Mouse (Mus musculus) cerebellum, adult 8-10 months (tissue): ENCODE data around the gene Tas2r135.

ENCODE experiments used
- DNase-seq: peaks from one replicate; pipeline ENCODE4 v3.0.0; 2022

The Tas2r135 gene

DNA sequence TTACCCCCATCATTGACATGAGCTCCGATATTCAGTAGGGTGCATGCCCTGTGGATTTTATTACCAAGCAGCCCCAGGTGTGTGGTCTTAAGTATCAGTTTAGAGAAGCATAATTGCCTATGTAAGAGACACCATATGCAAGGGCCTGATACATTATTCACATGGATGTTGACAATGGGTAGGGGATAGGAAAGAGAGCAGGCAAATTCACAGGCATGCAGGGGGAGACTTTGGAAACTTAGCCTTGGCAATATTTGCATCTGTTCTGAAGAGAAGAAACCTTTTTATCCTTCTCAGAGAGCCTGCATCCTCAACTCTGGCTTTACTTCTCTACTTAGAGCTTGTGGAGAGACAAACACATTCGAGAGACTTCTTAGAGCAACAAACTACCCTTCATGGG lies at the start of gene Tas2r135:
TSS of gene Tas2r135 (plus strand) at position 301 of the 400 bp plus-strand sequence.
- no peak for DNase-seq

- no peak for DNase-seq
Measured at GRCm38 (mm10) chr6:42355794-42356600, 49.2 kb upstream of the Tas2r135 start.

DNA sequence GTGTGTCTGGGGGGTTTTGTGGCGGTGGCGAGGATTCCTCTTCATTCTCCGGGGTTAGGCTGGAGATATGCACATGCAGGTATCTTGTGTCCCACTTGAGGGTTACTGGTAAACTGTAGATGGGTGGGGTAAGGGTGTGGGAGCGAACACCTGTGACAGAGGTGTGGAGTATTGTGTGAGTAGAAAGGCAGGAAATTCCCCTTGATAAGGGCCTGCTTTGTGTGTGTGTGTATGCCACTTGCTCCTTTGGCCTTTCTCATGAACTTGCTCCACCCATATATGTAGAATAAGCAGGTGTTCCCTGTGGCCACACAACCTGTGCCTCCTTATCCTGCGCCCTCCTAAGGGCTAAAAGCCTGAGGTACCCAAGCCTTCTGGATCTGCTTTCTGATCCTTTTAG lies 48.3 kb upstream of the Tas2r135 start:
- DNase-seq, result no peak

- no peak for DNase-seq
Measured at GRCm38 (mm10) chr6:42357901-42358300, 47.3 kb upstream of the Tas2r135 start.

DNA sequence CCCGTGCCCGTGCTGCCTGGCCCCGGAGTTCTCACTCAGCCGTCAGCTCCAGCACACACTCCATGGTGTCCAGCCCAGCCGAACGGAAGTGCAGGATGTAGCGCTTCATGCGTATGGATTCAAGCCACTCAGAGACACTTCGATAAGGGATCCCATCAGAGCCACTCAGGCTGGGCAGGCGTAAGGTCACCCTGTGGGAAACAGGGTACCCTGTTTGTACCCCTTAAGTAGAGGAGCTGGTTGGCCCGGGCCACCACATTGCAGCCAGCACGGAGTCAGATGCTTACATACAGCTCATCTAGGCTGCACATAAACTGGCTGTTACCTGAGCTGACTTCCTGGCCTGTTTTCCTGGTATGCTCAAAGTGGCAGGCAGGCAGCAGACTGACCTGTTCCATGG lies 46.3 kb upstream of the Tas2r135 start:
- DNase-seq, result no peak

GRCm38 (mm10) chr6:42359364-42360147 lies 45.7 kb upstream of the Tas2r135 start:
- no peak for DNase-seq

- no peak for DNase-seq
Measured at GRCm38 (mm10) chr6:42360231-42360840, 44.9 kb upstream of the Tas2r135 start.

DNA sequence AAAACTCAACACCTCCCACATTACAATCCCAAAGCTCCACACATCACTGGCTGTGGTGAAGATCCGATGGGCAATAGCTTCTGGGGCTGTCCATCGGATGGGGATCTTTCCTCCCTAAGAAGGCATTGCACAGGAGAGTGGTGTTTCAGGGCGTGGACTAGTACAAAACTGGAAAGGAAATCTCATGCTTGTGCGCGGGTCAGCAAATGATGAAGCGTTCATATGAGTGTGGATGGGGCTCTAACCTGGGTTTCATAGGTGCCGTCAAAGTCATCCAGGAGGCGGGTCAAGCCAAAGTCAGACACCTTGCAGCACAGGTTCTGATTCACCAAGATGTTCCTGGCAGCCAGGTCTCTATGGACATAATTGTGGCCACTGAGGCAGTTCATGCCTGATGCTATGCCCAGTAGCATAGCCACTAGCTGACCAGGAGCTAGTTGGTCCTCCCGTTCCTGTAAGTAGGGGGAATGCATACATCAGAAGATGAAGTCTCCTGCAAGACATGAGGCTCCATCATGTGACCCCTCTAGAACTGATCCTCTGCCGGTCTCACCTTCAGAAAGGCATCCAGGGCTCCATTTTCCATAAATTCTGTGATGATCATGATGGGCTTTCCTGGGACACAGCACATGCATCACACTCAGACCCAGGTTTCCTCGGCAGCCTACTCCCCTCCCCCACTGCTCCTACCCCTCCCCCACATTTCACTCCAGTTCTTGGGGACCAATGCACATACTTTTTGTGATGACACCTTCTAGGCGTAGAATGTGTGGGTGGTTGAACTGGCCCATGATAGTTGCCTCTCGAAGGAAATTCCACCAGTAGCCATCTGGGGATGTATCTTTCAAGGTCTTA lies 44.0 kb upstream of the Tas2r135 start:
- DNase-seq, result no peak

DNA sequence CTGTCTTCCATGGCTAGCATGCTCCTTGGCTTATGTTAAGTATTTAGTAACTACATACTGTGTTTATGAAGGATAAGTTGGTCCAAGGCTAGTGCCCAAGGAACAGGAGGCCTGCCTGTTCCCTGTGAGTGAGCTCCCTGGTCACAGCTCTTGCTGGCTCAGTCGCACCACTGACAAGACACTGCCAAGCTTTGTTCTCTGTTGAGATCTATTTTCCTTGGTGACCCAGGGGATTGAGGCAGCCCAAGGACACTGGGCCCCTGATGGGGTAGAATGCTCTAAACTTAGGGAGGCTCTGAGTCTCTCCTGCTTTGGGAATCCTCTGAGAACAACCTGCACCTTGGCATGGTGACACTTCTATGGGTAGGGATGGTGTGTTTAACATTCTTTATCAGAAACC lies 43.2 kb upstream of the Tas2r135 start:
- DNase-seq, result no peak

- DNase-seq, result no peak
Measured at GRCm38 (mm10) chr6:42362497-42362896, 42.7 kb upstream of the Tas2r135 start.

GRCm38 (mm10) chr6:42362974-42363373 lies 42.3 kb upstream of the Tas2r135 start:
- DNase-seq, result no peak

- DNase-seq, result no peak
Measured at GRCm38 (mm10) chr6:42364066-42364465, 41.2 kb upstream of the Tas2r135 start.

- DNase-seq, result no peak
Measured at GRCm38 (mm10) chr6:42364607-42365006, 40.6 kb upstream of the Tas2r135 start.

- no peak for DNase-seq
Measured at GRCm38 (mm10) chr6:42365215-42365614, 40.0 kb upstream of the Tas2r135 start.

- no peak for DNase-seq
Measured at GRCm38 (mm10) chr6:42369870-42370269, 35.4 kb upstream of the Tas2r135 start.

- DNase-seq, result no peak
Measured at GRCm38 (mm10) chr6:42370630-42371363, 34.4 kb upstream of the Tas2r135 start.

- DNase-seq, result no peak
Measured at GRCm38 (mm10) chr6:42372001-42372400, 33.2 kb upstream of the Tas2r135 start.

DNA sequence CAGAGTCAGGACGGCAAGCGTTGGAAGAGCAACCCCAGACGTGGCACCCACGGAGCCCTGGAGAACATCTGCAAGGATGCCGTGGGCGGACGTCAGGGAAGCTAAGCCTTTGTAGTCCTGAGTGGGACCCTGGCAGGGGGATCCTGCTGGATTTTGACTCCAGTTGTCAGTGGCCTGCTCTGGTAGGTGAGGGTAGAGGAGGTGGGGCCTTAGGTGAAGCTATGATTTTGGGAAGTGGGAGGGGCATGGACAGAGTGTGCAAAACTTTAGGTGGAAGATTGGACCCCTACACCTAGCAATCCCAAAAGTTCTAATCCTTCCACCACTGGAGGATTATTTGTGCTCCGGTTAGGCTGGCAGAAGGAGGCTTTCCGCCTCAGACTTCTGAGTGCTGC lies 32.8 kb upstream of the Tas2r135 start:
- DNase-seq, result no peak

- peak; percentile 66 for DNase-seq
Measured at GRCm38 (mm10) chr6:42372816-42373547, 32.3 kb upstream of the Tas2r135 start, which contains the start of gene Epha1. TSS of gene Epha1 (minus strand) at chr6:42373268.

- no peak for DNase-seq
Measured at GRCm38 (mm10) chr6:42373669-42374430, 31.4 kb upstream of the Tas2r135 start.
